Mouse (Mus musculus) gastrocnemius, postnatal 36 days (tissue): Measurements from ENCODE around the gene Casp9. TPM values are rescaled to one million over a fixed set of nuclear protein-coding genes. Genes with fewer than 3 reads are reported as not detected.

ENCODE experiments used
- DNase-seq, 2 experiments: peaks; one replicate each; pipeline ENCODE4 v3.0.0; 2022
- intact Hi-C: fragments of 180-260 bp; cut with DNase I; formaldehyde crosslinking; loops from one replicate; pipeline ENCODE4 v1.15.1; 2025
- total RNA-seq, 2 experiments: library from RNA; stranded (reverse); gene quantifications; 2 replicates each; pipeline ENCODE4 v1.2.3; 2021

Gene Casp9
- total RNA-seq, 2 experiments from 2014 or later: 1.9 to 2.2 TPM

GRCm38 (mm10) chr4:141860246-141860841, 66.9 kb downstream of the Casp9 start:
- intact Hi-C loops: no loop called here
- DNase-seq: no peak

GRCm38 (mm10) chr4:141861591-141862295, 68.3 kb downstream of the Casp9 start:
- intact Hi-C loops: no loop called here
- DNase-seq: no peak

GRCm38 (mm10) chr4:141862867-141863266, 69.5 kb downstream of the Casp9 start:
- intact Hi-C loops: no loop called here
- DNase-seq: no peak

GRCm38 (mm10) chr4:141863726-141864280, 70.4 kb downstream of the Casp9 start:
- no peak for DNase-seq
- intact Hi-C loops: no loop called here

- intact Hi-C loops: no loop called here
- DNase-seq: peak in 1 of 2 experiments; percentile 10
These were observed 71.1 kb downstream of the Casp9 start for GRCm38 (mm10) chr4:141864506-141864905.

GRCm38 (mm10) chr4:141865006-141865405, 71.6 kb downstream of the Casp9 start:
- no peak for DNase-seq
- intact Hi-C loops: no loop called here

Other genes with a start within 250 kb of the Casp9 start
- gene Fblim1, start 187.5 kb upstream of the Casp9 start, total RNA-seq: under 1 TPM; 0.64 to 0.84 TPM
- 1 to 10 TPM in 1 of 2 experiments, under 1 TPM in 1; 0.62 to 1.4 TPM for gene Tmem82, start 175.0 kb upstream of the Casp9 start, total RNA-seq
- 10 to 100 TPM; 10.3 to 26.0 TPM for gene Slc25a34, start 169.8 kb upstream of the Casp9 start, total RNA-seq
- gene Plekhm2, start 128.7 kb upstream of the Casp9 start, total RNA-seq: 10 to 100 TPM; 23.6 to 30.5 TPM
- gene Rsc1a1, start 108.0 kb upstream of the Casp9 start, total RNA-seq: 1 to 10 TPM; 5.2 to 9.3 TPM
- gene Ddi2, start 70.2 kb upstream of the Casp9 start, total RNA-seq: 10 to 100 TPM; 38.7 to 50.5 TPM
- gene Agmat, start 46.9 kb upstream of the Casp9 start, total RNA-seq: under 1 TPM in 1 of 2 experiments, not detected in 1; 0.23 TPM
- gene Dnajc16, start 2.7 kb upstream of the Casp9 start, total RNA-seq: 10 to 100 TPM; 10.7 to 11.1 TPM
- not detected for gene Cela2a, start 32.5 kb downstream of the Casp9 start, total RNA-seq
- gene Ctrc, start 52.7 kb downstream of the Casp9 start, total RNA-seq: not detected
- gene Efhd2, start 81.3 kb downstream of the Casp9 start, total RNA-seq: 1 to 10 TPM; 5.8 to 6.4 TPM
- gene Fhad1, start 221.5 kb downstream of the Casp9 start, total RNA-seq: under 1 TPM; 0.13 to 0.35 TPM